Comparison of ENCODE assay signal across 8 mouse cellular contexts in the genomic region with DNA sequence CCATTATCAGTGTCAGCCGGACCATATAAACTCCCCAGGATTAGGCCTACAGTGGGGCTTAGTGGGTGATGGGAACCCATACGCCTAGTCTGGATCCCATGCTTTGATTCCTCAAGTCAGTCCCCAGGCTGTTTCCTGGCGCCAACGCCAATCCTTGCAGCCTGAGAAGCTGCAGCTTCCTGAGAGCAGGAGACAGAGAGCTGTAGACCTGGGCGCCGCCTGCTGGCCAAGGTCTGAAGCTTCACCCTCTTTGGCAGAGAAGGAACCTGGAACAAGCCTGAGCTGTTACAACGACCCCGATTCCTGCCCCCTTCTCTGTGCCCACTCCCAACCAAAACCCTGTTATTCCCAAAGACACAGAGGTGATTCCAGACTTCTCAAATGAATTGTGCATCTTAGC. TPM values are rescaled to one million over a fixed set of nuclear protein-coding genes. Genes with fewer than 3 reads are reported as not detected.
DNase-seq lines count a peak whose midpoint lies in the region; ATAC-seq and TF ChIP-seq lines count a peak whose summit lies in the region.

No protein-coding gene starts in this region.

- no peak overlapping the region for H3K9ac ChIP-seq in liver, adult 2 months (ENCODE audit: low read depth, low read length)
- no peak overlapping the region for H3K9ac ChIP-seq in liver, embryonic 11.5 days (ENCODE audit: low read depth, low read length)
- H3K9ac ChIP-seq in hindbrain, postnatal 0 days (replicated peaks; ENCODE audit: low read length) = no peak overlapping the region
- no peak overlapping the region for H3K9ac ChIP-seq in limb, embryonic 11.5 days (ENCODE audit: low read length)
- no peak overlapping the region for H3K9ac ChIP-seq in neural tube, embryonic 11.5 days (ENCODE audit: low read length)

- no peak overlapping the region for H3K27ac ChIP-seq in liver, adult 2 months (replicated peaks; ENCODE audit: insufficient read depth, low read depth, low read length)
- no peak overlapping the region for H3K27ac ChIP-seq in liver, embryonic 11.5 days (ENCODE audit: low read depth, low read length)
- no peak overlapping the region for H3K27ac ChIP-seq in hindbrain, postnatal 0 days
- H3K27ac ChIP-seq in limb, embryonic 11.5 days (replicated peaks; ENCODE audit: low read depth, low read length) = no peak overlapping the region
- no peak overlapping the region for H3K27ac ChIP-seq in neural tube, embryonic 11.5 days (ENCODE audit: low read depth, low read length)

- no peak for TF ChIP-seq POLR2A in liver, adult 2 months (IDR thresholded peaks at IDR 0.05; ENCODE audit: extremely low read depth, insufficient read depth, low read length)

- DNase-seq in liver, adult 2 months (ENCODE audit: extremely low read depth, low read depth, low spot score) = peak; percentile 29
- DNase-seq in liver, embryonic 11.5 days (ENCODE audit: low spot score) = no peak
- peak; percentile 60 for DNase-seq in cerebellum, adult 9-10 months
- DNase-seq in frontal cortex, postnatal 14 days (ENCODE audit: low spot score in 2 of 2) = peak; percentile 28 to 74
- DNase-seq in hindbrain, postnatal 0 days (ENCODE audit: low spot score) = peak; percentile 89
- DNase-seq in limb, embryonic 11.5 days (ENCODE audit: low spot score) = peak; percentile 90
- peak; percentile 83 for DNase-seq in neural tube, embryonic 11.5 days (ENCODE audit: low spot score)
- peak; percentile 60 for DNase-seq in testis, postnatal 14 days (ENCODE audit: low spot score)

- no peak for ATAC-seq in liver, embryonic 11.5 days (replicated peaks; ENCODE audit: low FRiP score)
- no peak for ATAC-seq in hindbrain, postnatal 0 days
- ATAC-seq in limb, embryonic 11.5 days (ENCODE audit: insufficient number of reproducible peaks, low FRiP score, low TSS enrichment, low read depth) = no peak
- ATAC-seq in neural tube, embryonic 11.5 days (ENCODE audit: insufficient read depth, low FRiP score, low TSS enrichment) = no peak

- peak; percentile 92 for TF ChIP-seq CTCF in liver, adult 2 months (IDR thresholded peaks at IDR 0.05; ENCODE audit: low read depth, low read length)
- peak; percentile 95 for TF ChIP-seq CTCF in hindbrain, postnatal 0 days (IDR thresholded peaks at IDR 0.05; ENCODE audit: low read depth)

- H3K79me2 ChIP-seq in liver, adult 2 months (ENCODE audit: control insufficient read depth, insufficient read depth, low read length) = no peaks in the 10 kb centered on the region

- H3K9me3 ChIP-seq in liver, embryonic 11.5 days (ENCODE audit: control insufficient read depth, low read length) = no peaks in the 10 kb centered on the region
- no peaks in the 10 kb centered on the region for H3K9me3 ChIP-seq in hindbrain, postnatal 0 days (ENCODE audit: low read length)
- no peaks in the 10 kb centered on the region for H3K9me3 ChIP-seq in limb, embryonic 11.5 days (ENCODE audit: control insufficient read depth, low read length)
- no peaks in the 10 kb centered on the region for H3K9me3 ChIP-seq in neural tube, embryonic 11.5 days (ENCODE audit: control insufficient read depth, low read length)

- H3K27me3 ChIP-seq in liver, adult 2 months (ENCODE audit: control insufficient read depth, insufficient read depth, low read length) = 0 out of 2 replicates have a peak, but pooled peaks cover under 1% of the 10 kb centered on the region
- peaks cover 9% of the 10 kb centered on the region for H3K27me3 ChIP-seq in liver, embryonic 11.5 days (replicated peaks; ENCODE audit: control insufficient read depth, insufficient read depth, low read length)
- no peaks in the 10 kb centered on the region for H3K27me3 ChIP-seq in hindbrain, postnatal 0 days (ENCODE audit: insufficient read depth, low read length)
- no peaks in the 10 kb centered on the region for H3K27me3 ChIP-seq in limb, embryonic 11.5 days (ENCODE audit: control insufficient read depth, insufficient read depth, low read length)
- no peaks in the 10 kb centered on the region for H3K27me3 ChIP-seq in neural tube, embryonic 11.5 days (ENCODE audit: control insufficient read depth, insufficient read depth, low read length)

- 19% methylated on average over 8 of the region's 8 CpGs for WGBS in liver, adult 2 months
- WGBS in liver, embryonic 11.5 days = 18% methylated on average over 8 of the region's 8 CpGs
- 17% methylated on average over 8 of the region's 8 CpGs for WGBS in hindbrain, postnatal 0 days
- WGBS in limb, embryonic 11.5 days = 25% methylated on average over 8 of the region's 8 CpGs
- 21% methylated on average over 8 of the region's 8 CpGs for WGBS in neural tube, embryonic 11.5 days

- peaks cover 11% of the 10 kb centered on the region for H3K4me1 ChIP-seq in liver, adult 2 months (ENCODE audit: control insufficient read depth, insufficient read depth, low read length)
- H3K4me1 ChIP-seq in liver, embryonic 11.5 days (replicated peaks; ENCODE audit: control insufficient read depth, insufficient read depth, low read length) = no peaks in the 10 kb centered on the region; the same call in 1 of the 2 replicates
- H3K4me1 ChIP-seq in hindbrain, postnatal 0 days (ENCODE audit: insufficient read depth, low read length) = no peaks in the 10 kb centered on the region
- H3K4me1 ChIP-seq in limb, embryonic 11.5 days (ENCODE audit: control insufficient read depth, insufficient read depth, low read length) = peaks cover 12% of the 10 kb centered on the region
- peaks cover 4% of the 10 kb centered on the region for H3K4me1 ChIP-seq in neural tube, embryonic 11.5 days (ENCODE audit: control insufficient read depth, insufficient read depth, low read length)

- H3K4me2 ChIP-seq in liver, embryonic 11.5 days = no peak overlapping the region
- no peak overlapping the region for H3K4me2 ChIP-seq in hindbrain, postnatal 0 days (ENCODE audit: low read depth, low read length)
- H3K4me2 ChIP-seq in limb, embryonic 11.5 days (ENCODE audit: low read depth, severe bottlenecking) = no peak overlapping the region
- H3K4me2 ChIP-seq in neural tube, embryonic 11.5 days (ENCODE audit: low read depth) = no peak overlapping the region

- H3K4me3 ChIP-seq in liver, adult 2 months (ENCODE audit: insufficient read depth, low read depth, low read length) = no peak overlapping the region
- no peak overlapping the region for H3K4me3 ChIP-seq in liver, embryonic 11.5 days (ENCODE audit: low read depth, low read length)
- H3K4me3 ChIP-seq in hindbrain, postnatal 0 days (ENCODE audit: low read length) = no peak overlapping the region
- no peak overlapping the region for H3K4me3 ChIP-seq in limb, embryonic 11.5 days (ENCODE audit: low read depth, low read length)
- no peak overlapping the region for H3K4me3 ChIP-seq in neural tube, embryonic 11.5 days (ENCODE audit: low read depth, low read length)

- no peaks in the 10 kb centered on the region for H3K36me3 ChIP-seq in liver, adult 2 months (ENCODE audit: control insufficient read depth, insufficient read depth, low read length)
- no peaks in the 10 kb centered on the region for H3K36me3 ChIP-seq in liver, embryonic 11.5 days (ENCODE audit: control insufficient read depth, insufficient read depth, low read length)
- no peaks in the 10 kb centered on the region for H3K36me3 ChIP-seq in hindbrain, postnatal 0 days (ENCODE audit: insufficient read depth, low read length)
- H3K36me3 ChIP-seq in limb, embryonic 11.5 days (ENCODE audit: control insufficient read depth, insufficient read depth, low read length) = no peaks in the 10 kb centered on the region
- no peaks in the 10 kb centered on the region for H3K36me3 ChIP-seq in neural tube, embryonic 11.5 days (ENCODE audit: control insufficient read depth, insufficient read depth, low read length)

RNA-seq across cellular contexts. Expression of a gene that starts 3.6 kb away (rescaled TPM):
- total RNA-seq in liver, adult 2 months (2014; rRNA removed) = 64.4 and 95.4 TPM in 2 replicates
- 344 and 377 TPM in 2 replicates for polyA plus RNA-seq in liver, adult 2 months (2012; rRNA removed)
- polyA plus RNA-seq in liver, embryonic 11.5 days (2014; fragmentation: Nextera tagmentation; extraction: Ambion mirVana) = 2.8 and 5.2 TPM in 2 replicates
- 0.58 and 1.8 TPM in 2 replicates for total RNA-seq in hindbrain, postnatal 0 days (2014; rRNA removed)
- polyA plus RNA-seq in hindbrain, postnatal 0 days (2015; fragmentation: Nextera tagmentation; extraction: Ambion mirVana) = 0.90 and 1.2 TPM in 2 replicates
- 0.96 and 0.97 TPM in 2 replicates for polyA plus RNA-seq in limb, embryonic 11.5 days (2014; fragmentation: Nextera tagmentation; extraction: Ambion mirVana)
- 0.64 TPM in 1 of 2 replicates, not detected in the other for polyA plus RNA-seq in neural tube, embryonic 11.5 days (2014; fragmentation: Nextera tagmentation; extraction: Ambion mirVana)

RNA-seq across cellular contexts. Expression of a gene that starts 9.1 kb away (rescaled TPM):
- 2.4 and 4.4 TPM in 2 replicates for total RNA-seq in liver, adult 2 months (2014; rRNA removed)
- 2.2 and 5.2 TPM in 2 replicates for polyA plus RNA-seq in liver, adult 2 months (2012; rRNA removed)
- 572 and 617 TPM in 2 replicates for polyA plus RNA-seq in liver, embryonic 11.5 days (2014; fragmentation: Nextera tagmentation; extraction: Ambion mirVana)
- 127 and 139 TPM in 2 replicates for total RNA-seq in hindbrain, postnatal 0 days (2014; rRNA removed)
- polyA plus RNA-seq in hindbrain, postnatal 0 days (2015; fragmentation: Nextera tagmentation; extraction: Ambion mirVana) = 144 and 150 TPM in 2 replicates
- 1,044 and 1,081 TPM in 2 replicates for polyA plus RNA-seq in limb, embryonic 11.5 days (2014; fragmentation: Nextera tagmentation; extraction: Ambion mirVana)
- polyA plus RNA-seq in neural tube, embryonic 11.5 days (2014; fragmentation: Nextera tagmentation; extraction: Ambion mirVana) = 1,204 and 1,311 TPM in 2 replicates

RNA-seq across cellular contexts. Expression of a gene that starts 33.0 kb away (rescaled TPM):
- 0.28 TPM in 1 of 2 replicates, not detected in the other for total RNA-seq in liver, adult 2 months (2014; rRNA removed)
- polyA plus RNA-seq in liver, adult 2 months (2012; rRNA removed) = 0.40 TPM in 1 of 2 replicates, not detected in the other
- polyA plus RNA-seq in liver, embryonic 11.5 days (2014; fragmentation: Nextera tagmentation; extraction: Ambion mirVana) = 11.9 and 16.4 TPM in 2 replicates
- total RNA-seq in hindbrain, postnatal 0 days (2014; rRNA removed) = 0.52 TPM in 1 of 2 replicates, not detected in the other
- 0.66 and 0.73 TPM in 2 replicates for polyA plus RNA-seq in hindbrain, postnatal 0 days (2015; fragmentation: Nextera tagmentation; extraction: Ambion mirVana)
- 7.5 and 9.6 TPM in 2 replicates for polyA plus RNA-seq in limb, embryonic 11.5 days (2014; fragmentation: Nextera tagmentation; extraction: Ambion mirVana)
- polyA plus RNA-seq in neural tube, embryonic 11.5 days (2014; fragmentation: Nextera tagmentation; extraction: Ambion mirVana) = 0.85 and 1.4 TPM in 2 replicates

Comparison
In these comparisons a context has a peak if more than half of its experiments do, and no peak if none do; other contexts are left out.
1. RNA of a gene that starts 3.6 kb away (polyA plus RNA-seq): 344 to 377 TPM in liver, adult 2 months; 2.8 to 5.2 TPM in liver, embryonic 11.5 days, 0.96 to 0.97 TPM in limb, embryonic 11.5 days, 0.90 to 1.2 TPM in hindbrain, postnatal 0 days and 0.64 TPM in neural tube, embryonic 11.5 days; every median in the first group is over 10 times any median in the second.
2. RNA of a gene that starts 9.1 kb away (polyA plus RNA-seq): 1,204 to 1,311 TPM in neural tube, embryonic 11.5 days, 1,044 to 1,081 TPM in limb, embryonic 11.5 days, 572 to 617 TPM in liver, embryonic 11.5 days and 144 to 150 TPM in hindbrain, postnatal 0 days; 2.2 to 5.2 TPM in liver, adult 2 months; every median in the first group is over 10 times any median in the second.